Mouse (Mus musculus): ENCODE measurements around the gene Trub1.

GRCm38 (mm10) chr19:57417800-57418580 lies 34.7 kb upstream of the Trub1 start:
- TF ChIP-seq POLR2A (IDR thresholded peaks at IDR 0.05; ENCODE audit: control insufficient read depth, low read depth, low read length) (peak; percentile 31; the same call in 1 of the 2 replicates), CTCF (IDR thresholded peaks at IDR 0.05; ENCODE audit: control insufficient read depth, insufficient read depth, insufficient replicate concordance, low read depth, low read length) (no peak)

Data from testis, adult 2 months (tissue).